Mouse (Mus musculus) left cerebral cortex, postnatal 10 days (tissue): ENCODE results near the gene Klkb1. TPM values are rescaled to one million over a fixed set of nuclear protein-coding genes. Genes with fewer than 3 reads are reported as not detected.

Source experiments
- DNase-seq, 2 experiments: peaks; one replicate each; pipeline ENCODE4 v3.0.0; 2021 to 2022; ENCODE audit warnings: low spot score in 2 of 2, mixed read lengths in 1 of 2; ENCODE audit errors: extremely low spot score in 1 of 2
- intact Hi-C: fragments of 180-260 bp; cut with DNase I; formaldehyde crosslinking; loops from one replicate; pipeline ENCODE4 v1.15.1; 2025
- total RNA-seq, 2 experiments: library from RNA; stranded (reverse); gene quantifications; 2 replicates each; pipeline ENCODE4 v1.2.3; 2021

Gene Klkb1
- total RNA-seq, 2 experiments from 2014 or later = 0.06 TPM; not detected in 1

GRCm38 (mm10) chr8:45277453-45277852 lies 17.2 kb downstream of the Klkb1 start:
- no peak for DNase-seq
- intact Hi-C loops = no loop called here

- no peak for DNase-seq
- intact Hi-C loops = no loop called here
Observed at GRCm38 (mm10) chr8:45274317-45274716, 20.3 kb downstream of the Klkb1 start.

DNA sequence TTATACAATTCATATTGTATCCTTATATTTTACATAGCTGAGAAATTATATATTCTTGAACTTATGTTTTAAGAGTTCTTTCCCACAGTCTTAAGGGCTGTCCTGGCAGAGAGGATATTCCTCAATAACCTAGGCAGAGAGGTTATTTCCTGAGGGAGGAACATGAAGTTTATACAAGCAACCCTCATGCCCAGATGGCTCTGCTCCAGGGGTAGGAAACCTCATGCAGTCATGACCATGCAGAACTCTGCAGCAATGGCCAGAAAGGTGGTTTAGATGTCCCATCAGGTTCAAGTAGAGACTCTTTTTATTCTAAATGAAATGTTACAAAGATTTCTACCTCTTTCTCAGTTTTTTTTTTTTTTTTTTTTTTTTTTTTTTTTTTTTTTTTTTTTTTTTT lies 25.6 kb downstream of the Klkb1 start:
- DNase-seq = no peak
- intact Hi-C loops = no loop called here

GRCm38 (mm10) chr8:45268485-45268884 lies 26.2 kb downstream of the Klkb1 start:
- intact Hi-C loops = no loop called here
- no peak for DNase-seq

GRCm38 (mm10) chr8:45267611-45268391 lies 26.9 kb downstream of the Klkb1 start:
- intact Hi-C loops = no loop called here
- DNase-seq = peak in 1 of 2 experiments; percentile 43

DNA sequence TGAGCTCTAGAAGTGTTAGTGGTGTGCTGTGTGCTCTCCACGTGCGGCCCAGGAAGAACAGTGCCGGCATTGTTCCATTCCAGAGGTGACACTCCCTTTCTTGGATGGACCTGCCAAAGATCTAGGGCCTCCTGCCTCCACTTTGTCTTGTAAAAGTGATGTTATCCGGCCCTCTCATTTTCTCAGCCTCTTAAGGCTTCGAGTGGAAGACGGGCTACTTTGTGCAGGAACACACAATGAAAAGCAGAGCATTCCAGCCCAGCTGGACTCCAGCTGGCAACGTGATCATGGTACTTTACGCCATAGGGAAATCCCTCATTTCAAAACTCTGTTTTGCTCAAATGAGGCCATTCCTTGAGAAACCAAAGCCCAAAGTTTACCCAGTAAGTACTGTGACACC lies 27.7 kb downstream of the Klkb1 start:
- no peak for DNase-seq

GRCm38 (mm10) chr8:45264918-45265317 lies 29.7 kb downstream of the Klkb1 start:
- DNase-seq = no peak
- intact Hi-C loops = no loop called here

More for the DNA sequence above, 27.7 kb downstream of the Klkb1 start:
- intact Hi-C loops = no loop called here

DNA sequence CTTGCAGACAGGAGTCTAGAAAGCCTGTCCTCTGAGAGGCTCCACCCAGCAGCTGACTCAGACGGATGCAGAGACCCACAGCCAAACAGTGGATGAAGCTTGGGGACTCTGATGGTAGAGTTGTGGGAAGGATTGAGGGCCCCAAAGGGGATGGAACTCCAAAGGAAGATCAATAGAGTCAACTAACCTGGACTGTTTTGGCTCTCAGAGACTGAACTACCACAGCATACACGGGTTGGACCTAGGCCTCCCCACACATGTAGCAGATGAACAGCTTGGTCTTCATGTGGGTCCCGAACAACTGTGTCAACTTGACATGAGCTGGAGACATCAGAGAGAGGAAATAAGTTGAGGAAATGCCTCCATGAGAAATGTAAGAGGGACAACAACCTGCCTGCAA lies 31.8 kb downstream of the Klkb1 start:
- intact Hi-C loops = no loop called here
- no peak for DNase-seq

GRCm38 (mm10) chr8:45261920-45262319 lies 32.7 kb downstream of the Klkb1 start, which contains the start of gene F11:
Gene F11 (minus strand): TSS chr8:45262031.
- no peak for DNase-seq
- intact Hi-C loops = no loop called here

- DNase-seq = no peak
- intact Hi-C loops = no loop called here
Observed at GRCm38 (mm10) chr8:45258421-45258820, 36.2 kb downstream of the Klkb1 start.

DNA sequence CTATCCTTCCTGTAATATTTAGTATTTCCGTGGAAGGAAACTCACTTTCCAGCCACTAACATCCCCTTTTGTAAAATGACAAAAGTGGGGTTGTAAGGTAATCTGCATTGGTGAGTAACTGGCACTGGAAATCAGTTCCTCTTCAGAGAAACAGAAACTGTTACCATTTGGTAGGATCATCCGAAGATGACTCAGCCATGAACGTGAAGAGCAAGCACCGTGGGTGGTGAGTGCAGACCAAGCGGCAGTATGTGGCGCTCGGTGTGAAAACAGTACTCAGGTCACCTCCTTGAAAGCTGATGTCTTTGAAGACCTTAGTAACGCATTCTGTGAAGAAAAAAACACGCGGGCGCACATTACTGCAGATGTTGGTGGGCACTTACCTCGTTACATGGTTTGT lies 39.6 kb downstream of the Klkb1 start:
- no peak for DNase-seq
- intact Hi-C loops = no loop called here

DNA sequence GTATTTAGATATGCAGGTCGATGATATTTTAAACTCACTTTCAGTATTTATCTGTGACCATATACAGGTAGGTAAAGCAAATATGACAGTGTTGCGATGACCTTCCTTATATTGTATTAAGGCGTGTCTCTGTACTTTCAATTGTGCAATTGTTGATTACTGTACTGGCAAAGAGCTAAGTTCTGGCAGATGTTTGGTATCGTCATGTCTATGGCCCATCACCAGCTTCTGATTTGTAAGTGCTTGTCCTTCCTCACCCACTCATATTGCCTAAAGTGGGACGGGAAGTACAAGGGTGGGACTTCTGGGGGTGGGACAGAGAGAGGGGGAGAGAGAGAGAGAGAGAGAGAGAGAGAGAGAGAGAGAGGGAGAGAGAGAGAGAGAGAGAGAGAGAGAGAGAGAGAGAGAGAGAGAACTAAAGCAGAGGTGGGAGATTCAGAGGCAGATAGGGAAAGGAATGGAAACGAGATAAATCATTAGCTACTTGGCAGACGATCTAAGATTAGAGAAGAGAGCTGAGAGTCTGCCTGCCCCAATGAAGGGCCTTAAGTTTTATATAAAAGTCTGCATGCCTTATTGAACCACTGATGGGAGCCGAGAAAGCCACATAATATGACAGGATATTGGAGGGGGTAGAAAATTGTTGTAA lies 40.3 kb downstream of the Klkb1 start:
- intact Hi-C loops = no loop called here
- DNase-seq = no peak

- no peak for DNase-seq
- intact Hi-C loops = no loop called here
Observed at GRCm38 (mm10) chr8:45253586-45253985, 41.1 kb downstream of the Klkb1 start.

DNA sequence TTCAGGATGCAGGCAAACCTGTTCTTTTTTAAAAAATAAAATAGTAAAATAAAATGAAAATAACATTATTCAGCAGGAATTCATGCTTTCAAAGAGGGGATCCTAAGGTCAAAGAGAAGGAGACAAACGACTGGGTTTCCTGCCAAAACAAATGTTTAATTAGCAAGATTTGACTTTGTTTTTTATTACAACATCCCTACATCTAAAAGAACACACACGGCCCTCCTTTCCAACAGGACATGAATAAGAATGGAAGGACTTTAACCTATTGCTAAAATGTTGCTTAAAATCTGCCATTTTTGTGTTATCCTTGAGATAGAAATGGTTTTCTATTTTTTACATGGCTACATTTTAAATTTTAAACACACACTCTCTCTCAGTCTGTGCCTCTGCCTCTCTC lies 41.5 kb downstream of the Klkb1 start:
- intact Hi-C loops = no loop called here

DNA sequence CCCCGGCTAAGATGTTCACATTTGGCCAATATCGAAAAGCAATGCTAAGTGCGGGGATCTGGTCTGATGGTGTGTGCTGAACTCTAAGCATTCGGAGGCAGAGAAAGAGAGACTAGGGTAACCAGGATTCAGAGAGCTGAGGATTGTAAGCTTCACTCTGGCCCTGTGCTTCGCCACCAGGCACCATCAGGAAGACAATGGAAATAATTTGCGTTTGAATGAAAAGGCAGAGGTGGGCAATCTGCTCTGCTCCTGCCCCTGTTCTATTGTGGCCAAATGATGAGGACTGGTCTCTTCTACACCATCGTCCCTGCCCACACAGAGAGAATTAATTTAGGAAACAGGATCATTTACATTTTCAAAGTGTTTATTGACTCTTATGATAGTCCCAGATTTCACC lies 48.4 kb downstream of the Klkb1 start:
- intact Hi-C loops = no loop called here
- no peak for DNase-seq

More for the DNA sequence above, 41.5 kb downstream of the Klkb1 start:
- DNase-seq = no peak

GRCm38 (mm10) chr8:45239363-45239762 lies 55.3 kb downstream of the Klkb1 start:
- intact Hi-C loops = loop anchor here (5.0 kb wide), 1 partner anchor 302 kb away; the partner anchor contains the start of gene Fat1
- no peak for DNase-seq

DNA sequence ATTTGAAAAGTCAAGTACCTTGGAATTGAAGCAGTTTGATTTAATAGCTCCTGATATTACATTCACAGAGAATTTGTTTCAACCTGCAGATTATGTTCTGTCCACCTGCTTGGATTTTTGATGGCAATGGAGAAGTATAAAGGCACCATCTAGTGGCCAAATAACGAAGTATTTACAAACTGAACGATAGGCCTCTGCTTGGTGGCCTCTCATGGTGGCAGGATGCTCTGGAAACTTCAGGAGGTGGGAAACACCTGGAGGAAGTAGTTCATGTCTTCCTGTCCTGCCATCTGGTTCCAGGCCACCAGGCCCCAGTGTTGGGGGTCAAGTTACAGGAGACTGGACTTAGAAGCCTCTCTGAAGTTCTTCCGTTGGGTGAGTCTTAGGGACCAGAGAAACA lies 56.4 kb downstream of the Klkb1 start:
- DNase-seq = peak; percentile 53 to 57
- intact Hi-C loops = loop anchor here (5.0 kb wide), 1 partner anchor 301 kb away; the partner anchor contains the start of gene Fat1

GRCm38 (mm10) chr8:45236164-45236912 lies 58.3 kb downstream of the Klkb1 start:
- peak; percentile 37 to 59 for DNase-seq
- intact Hi-C loops = loop anchor here (2.0 to 5.0 kb wide), 2 partner anchors 168 to 299 kb away; partner anchors contain the start of genes Fat1 and Mtnr1a

GRCm38 (mm10) chr8:45235228-45235627 lies 59.4 kb downstream of the Klkb1 start:
- intact Hi-C loops = loop anchor here (5.0 kb wide), 1 partner anchor 298 kb away; the partner anchor contains the start of gene Fat1
- no peak for DNase-seq
